Mouse (Mus musculus) small intestine, adult 2 months (tissue): ENCODE measurements at regions not wholly inside any gene's neighbourhood (a gene's known extent, or its start where the extent isn't known, plus 50 kb on each side); places are given as distances from the start of the nearest gene placed in this dataset.

Experiments
- H3K27ac ChIP-seq: fragments of 200-500 bp; 2 replicates; pipeline ENCODE4 v1.5.1; 2012; ENCODE audit warnings: low read depth, low read length, control low read depth, inconsistent platforms; ENCODE audit not compliant: insufficient read depth
- H3K27me3 ChIP-seq: fragments of 200-500 bp; 2 replicates; pipeline ENCODE4 v1.6.1; 2012; ENCODE audit warnings: mild to moderate bottlenecking, moderate library complexity, low read length, inconsistent platforms; ENCODE audit not compliant: control insufficient read depth, insufficient read depth
- H3K36me3 ChIP-seq: fragments of 200-500 bp; 2 replicates; pipeline ENCODE4 v1.6.1; 2012; ENCODE audit warnings: mild to moderate bottlenecking, low read length, control low read depth, inconsistent platforms; ENCODE audit not compliant: control insufficient read depth, insufficient read depth
- H3K4me1 ChIP-seq: fragments of 200-500 bp; 2 replicates; pipeline ENCODE4 v1.6.1; 2012; ENCODE audit warnings: low read length, inconsistent platforms, mixed read lengths; ENCODE audit not compliant: control insufficient read depth, insufficient read depth, insufficient read length
- H3K4me3 ChIP-seq: fragments of 200-500 bp; 2 replicates; pipeline ENCODE4 v1.5.1; 2012; ENCODE audit warnings: low read depth, mild to moderate bottlenecking, control low read depth, inconsistent platforms, low read length, moderate library complexity
- CTCF ChIP-seq: fragments of 200-500 bp; IDR thresholded peaks from 2 replicates; pipeline ENCODE4 v1.5.1; 2012; ENCODE audit warnings: low read depth, mild to moderate bottlenecking, control low read depth, inconsistent platforms, low read length, moderate library complexity, mixed read lengths; ENCODE audit not compliant: insufficient replicate concordance, insufficient read length; ENCODE audit errors: extremely low read depth
- POLR2A ChIP-seq: fragments of 200-500 bp; IDR thresholded peaks from 2 replicates; pipeline ENCODE4 v1.6.1; 2012; ENCODE audit warnings: low read depth, mild to moderate bottlenecking, control low read depth, inconsistent platforms, low read length, moderate library complexity
- WGBS: fragments of 180-500 bp; shearing (Covaris S2); methylation state at CpG from one replicate; pipeline ENCODE4 v1.1.7; 2018; 5-methylcytosine and 5-hydroxymethylcytosine counted together

DNA sequence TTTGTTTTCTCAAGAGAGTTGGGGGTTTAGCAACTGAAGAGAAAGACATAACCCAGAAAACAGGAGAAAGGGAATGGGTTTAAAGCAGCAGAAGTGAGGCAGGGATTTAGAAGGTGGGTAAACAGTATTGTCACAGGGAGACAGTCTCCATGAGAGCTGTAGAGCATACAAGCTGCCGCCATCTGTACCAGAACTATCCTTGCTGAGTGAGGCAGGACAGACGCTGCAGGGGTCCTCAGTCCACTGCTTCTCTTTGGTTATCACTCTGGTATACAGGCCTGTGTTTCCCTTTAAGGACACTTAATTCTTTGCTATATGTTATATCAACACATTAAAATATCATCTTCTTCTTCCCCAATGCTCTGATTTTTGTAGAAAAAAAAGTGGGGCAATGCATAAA is 548.0 kb upstream of the Klf6 start:
- Histone ChIP-seq H3K27ac (no peak overlapping the region), H3K4me3 (no peak overlapping the region), H3K36me3 (no peaks in the 10 kb centered on the region), H3K4me1 (no peaks in the 10 kb centered on the region), H3K27me3 (no peaks in the 10 kb centered on the region)
- TF ChIP-seq POLR2A = no peak
- TF ChIP-seq CTCF = no peak
- 67% methylated on average over 2 of the region's 2 CpGs for WGBS

DNA sequence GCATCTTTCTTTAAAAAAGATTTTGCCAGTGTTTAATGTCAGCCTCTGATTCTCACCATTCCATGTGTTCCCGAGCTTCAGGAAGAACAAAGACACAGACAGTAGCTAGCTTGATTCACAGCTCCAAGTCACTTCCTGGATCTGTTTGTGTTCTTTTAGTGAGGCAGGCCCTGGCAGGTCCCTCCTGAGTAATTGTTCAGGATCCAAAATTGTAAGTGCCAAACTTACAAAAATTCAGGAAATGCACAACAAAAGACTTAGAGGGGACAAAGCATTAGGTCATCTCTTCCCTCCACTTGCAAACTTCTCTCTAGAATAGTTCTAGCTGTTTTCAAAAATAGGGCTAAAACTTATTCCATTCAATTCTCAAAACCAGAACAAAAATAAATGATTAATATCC is 546.3 kb upstream of the Klf6 start:
- H3K27ac ChIP-seq = no peak overlapping the region
- no peak overlapping the region for H3K4me3 ChIP-seq
- H3K4me1 ChIP-seq = no peaks in the 10 kb centered on the region
- 59% methylated on average over 1 of the region's 1 CpGs for WGBS
- H3K27me3 ChIP-seq = no peaks in the 10 kb centered on the region
- no peaks in the 10 kb centered on the region for H3K36me3 ChIP-seq
- no peak for TF ChIP-seq CTCF

DNA sequence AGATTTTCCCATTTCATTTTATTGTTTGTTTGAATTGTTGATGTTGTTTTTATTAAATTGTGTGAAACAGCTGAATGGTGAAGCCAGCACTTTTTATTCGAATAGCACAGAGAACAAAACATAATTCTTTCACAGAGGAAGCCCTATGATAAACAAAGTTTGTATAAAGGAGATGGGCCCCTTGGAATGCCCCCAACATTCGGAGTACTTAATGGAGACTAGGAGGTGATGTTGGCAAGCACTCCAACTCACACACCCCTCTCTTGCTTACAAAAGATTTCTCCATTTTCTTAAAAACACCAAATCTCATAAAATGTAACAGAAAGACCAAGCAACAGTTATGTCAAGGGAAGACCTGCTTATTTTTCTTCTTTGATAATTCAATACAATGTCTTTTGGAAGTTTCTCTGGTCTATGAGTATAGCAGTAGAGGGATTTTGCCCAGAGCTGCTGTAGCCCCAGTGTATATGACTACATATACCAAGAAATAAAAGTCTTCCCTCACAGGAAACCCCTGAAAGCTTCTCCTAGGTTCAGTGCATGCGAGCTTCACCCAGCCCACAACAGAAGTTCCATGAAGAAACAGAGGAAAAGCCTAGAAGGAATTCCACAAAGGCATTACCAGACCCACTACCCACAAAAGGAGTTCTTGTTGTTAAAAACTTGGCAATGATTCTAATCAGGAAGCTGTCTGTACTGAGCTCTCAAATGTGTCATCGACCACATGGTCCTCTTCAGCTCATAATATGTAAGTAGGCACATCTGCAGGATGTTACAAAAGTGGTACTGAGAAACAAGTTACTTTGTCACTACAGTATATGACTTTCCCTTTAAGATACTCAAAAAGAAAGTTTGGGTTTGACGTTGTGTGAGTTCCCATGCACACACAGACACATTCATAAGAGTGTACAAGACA is 543.1 kb upstream of the Klf6 start:
- Histone ChIP-seq H3K4me3 (no peak overlapping the region), H3K27me3 (no peaks in the 10 kb centered on the region), H3K27ac (no peak overlapping the region), H3K36me3 (no peaks in the 10 kb centered on the region), H3K4me1 (no peaks in the 10 kb centered on the region)
- no peak for TF ChIP-seq CTCF
- no peak for TF ChIP-seq POLR2A
- 60% methylated on average over 5 of the region's 5 CpGs for WGBS

DNA sequence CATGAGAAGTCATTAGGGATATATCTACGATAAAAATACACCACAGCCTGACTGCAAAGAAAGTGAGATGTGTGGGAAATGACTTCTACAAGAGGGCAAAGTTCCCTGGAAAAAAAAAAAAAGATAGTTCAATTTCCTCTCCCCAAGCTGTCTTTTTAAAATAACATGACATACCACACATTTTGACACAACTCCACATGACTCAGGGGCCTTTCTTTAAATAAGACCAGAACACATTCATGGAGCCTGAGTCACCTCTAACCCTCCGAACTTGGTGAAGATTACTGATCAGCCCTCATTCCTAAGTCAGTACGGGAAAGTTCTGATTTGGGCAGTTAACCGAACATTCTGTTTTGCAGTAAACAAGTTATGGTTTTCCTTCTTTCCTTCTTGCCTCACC is 515.6 kb upstream of the Klf6 start:
- Histone ChIP-seq H3K4me1 (no peaks in the 10 kb centered on the region), H3K36me3 (no peaks in the 10 kb centered on the region), H3K4me3 (no peak overlapping the region), H3K27me3 (no peaks in the 10 kb centered on the region), H3K27ac (no peak overlapping the region)
- WGBS = 68% methylated on average over 4 of the region's 4 CpGs
- TF ChIP-seq CTCF (no peak), POLR2A (no peak)

DNA sequence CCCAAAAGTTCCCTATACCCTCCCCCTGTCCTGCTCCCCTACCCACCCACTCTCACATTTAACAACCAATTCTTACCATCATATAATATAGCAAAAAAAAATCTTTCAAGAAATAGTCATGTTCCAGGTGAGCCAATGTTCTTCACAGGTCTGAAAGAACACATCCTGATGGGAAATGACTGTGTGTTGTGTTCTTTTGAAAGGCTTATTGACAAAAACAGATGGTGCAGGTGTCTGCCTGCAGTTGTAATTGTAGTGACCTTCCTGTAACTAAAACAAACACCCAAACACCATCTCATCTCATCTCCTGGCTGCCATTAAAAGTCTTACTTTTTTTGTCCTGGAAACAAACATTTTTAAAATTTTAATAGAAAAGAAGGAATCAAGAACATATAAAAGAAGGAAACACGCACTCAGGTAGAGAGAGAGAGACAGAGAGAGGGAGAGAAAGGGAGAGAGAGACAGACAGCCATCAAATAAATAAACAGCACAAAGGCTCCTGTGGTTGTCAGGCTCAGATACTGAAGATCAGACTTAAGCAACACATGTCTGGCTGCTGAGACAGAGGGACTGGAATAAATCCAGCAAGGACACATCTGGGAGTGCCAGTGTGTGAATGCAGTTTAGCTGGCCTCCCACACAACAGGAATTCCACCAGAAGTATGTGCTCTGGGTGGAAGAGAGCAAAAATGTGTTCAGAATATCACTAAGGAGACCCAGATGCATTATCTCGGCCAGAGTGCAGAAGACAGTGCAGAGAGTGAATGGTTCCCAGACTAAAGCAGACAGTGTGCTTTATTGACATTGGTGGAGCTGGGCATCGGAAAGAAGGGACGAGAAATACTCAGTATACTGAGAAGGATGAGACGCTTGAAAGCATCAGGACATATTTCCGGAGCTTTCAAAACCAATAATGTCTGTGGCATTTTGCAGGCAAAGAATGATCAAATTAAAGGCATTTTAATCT is 513.5 kb upstream of the Klf6 start:
- WGBS = 63% methylated on average over 6 of the region's 6 CpGs
- Histone ChIP-seq H3K36me3 (no peaks in the 10 kb centered on the region), H3K27me3 (no peaks in the 10 kb centered on the region), H3K4me1 (no peaks in the 10 kb centered on the region), H3K4me3 (no peak overlapping the region), H3K27ac (no peak overlapping the region)
- no peak for TF ChIP-seq CTCF
- no peak for TF ChIP-seq POLR2A

DNA sequence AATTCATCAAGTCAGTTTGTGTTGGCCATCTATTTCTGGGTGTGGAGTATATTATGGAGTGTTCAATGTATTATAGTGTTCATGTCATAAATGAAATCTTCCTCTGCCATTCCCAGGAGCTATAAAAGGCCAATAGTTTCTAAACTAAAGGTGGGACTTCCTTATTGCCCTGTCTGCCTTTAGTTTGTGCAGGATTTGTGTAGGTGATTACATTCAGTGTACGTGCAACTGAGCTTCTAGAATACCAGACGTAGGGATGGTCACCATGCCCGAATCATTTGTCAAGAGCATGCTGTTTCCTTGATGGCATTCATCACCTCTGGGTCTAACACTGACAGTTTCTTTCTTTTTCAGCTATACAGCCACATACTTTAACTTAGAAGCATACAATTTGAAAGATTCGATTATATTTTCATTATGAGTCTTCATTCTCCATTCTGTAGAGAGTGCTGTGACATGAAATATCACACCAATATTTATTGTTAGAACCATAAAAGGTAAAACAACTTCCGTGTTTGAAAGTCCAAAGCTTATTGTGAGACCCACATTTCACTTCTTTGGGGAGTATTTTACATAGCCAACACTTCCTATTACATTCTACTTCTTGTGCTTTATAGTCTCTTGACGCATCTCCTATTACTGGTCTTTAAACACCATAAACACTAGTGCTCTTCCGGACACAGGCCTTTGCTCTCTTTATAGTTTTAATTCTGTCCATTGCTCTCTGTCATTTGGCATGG is 494.1 kb upstream of the Klf6 start:
- H3K4me3 ChIP-seq = no peak overlapping the region
- H3K4me1 ChIP-seq = peaks cover 2% of the 10 kb centered on the region; the same call in 1 of the 2 replicates
- H3K36me3 ChIP-seq = no peaks in the 10 kb centered on the region
- no peak overlapping the region for H3K27ac ChIP-seq
- WGBS = 40% methylated on average over 7 of the region's 7 CpGs
- no peak for TF ChIP-seq POLR2A
- no peak for TF ChIP-seq CTCF
- no peaks in the 10 kb centered on the region for H3K27me3 ChIP-seq
